Mouse (Mus musculus): ENCODE results near the gene Txndc2.

GRCm38 (mm10) chr17:65662662-65663061 is 20.7 kb upstream of the Txndc2 start:
- TF ChIP-seq CTCF (IDR thresholded peaks at IDR 0.05; ENCODE audit: low read depth, low read length) (no peak), TAL1 (conservative IDR thresholded peaks at IDR 0.05; ENCODE audit: low read depth, low read length) (no peak), GATA2 (IDR thresholded peaks at IDR 0.05; ENCODE audit: borderline replicate concordance, low read depth, low read length) (no peak), POLR2AphosphoS5 (IDR thresholded peaks at IDR 0.05; ENCODE audit: insufficient replicate concordance, low read depth, low read length) (no peak)

Measured in G1E (cell line).